Mouse (Mus musculus): ENCODE results near the gene Mum1.
A peak's percentile ranks its signal among the peaks of the same experiment; 100 is the strongest.
"Not testable (repeated sequence)": the region's sequence is repeated elsewhere in the genome, so short reads cannot be mapped to it uniquely, and the experiment has no call there.

Gene Mum1

DNA sequence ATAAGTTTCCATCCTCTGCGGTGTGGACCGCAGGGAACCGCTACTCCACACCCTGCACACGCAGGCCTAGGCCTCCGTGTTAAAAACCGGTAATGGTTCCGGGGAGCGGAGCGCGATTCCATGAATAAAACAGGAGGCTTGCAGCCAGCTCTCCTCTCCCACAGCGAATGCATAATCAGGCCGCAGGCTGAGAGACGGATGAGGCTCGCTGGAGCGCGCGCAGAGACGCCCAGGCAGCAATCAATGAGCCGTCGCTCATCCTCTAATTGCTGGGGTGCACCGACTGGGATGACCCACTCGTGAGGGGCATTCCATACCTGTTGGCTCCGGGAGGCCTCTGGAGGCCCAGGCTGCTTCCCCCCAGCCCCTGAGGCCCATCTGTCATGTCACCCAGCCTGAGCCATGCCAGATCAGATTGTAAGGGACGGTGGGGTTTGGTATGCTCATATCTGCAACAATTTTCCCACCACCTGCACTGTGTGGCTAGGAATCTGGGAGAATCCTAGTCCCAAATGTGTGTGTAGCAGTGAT, 17.3 kb upstream of the Mum1 start:
- DNase-seq: peak; percentile 50

DNA sequence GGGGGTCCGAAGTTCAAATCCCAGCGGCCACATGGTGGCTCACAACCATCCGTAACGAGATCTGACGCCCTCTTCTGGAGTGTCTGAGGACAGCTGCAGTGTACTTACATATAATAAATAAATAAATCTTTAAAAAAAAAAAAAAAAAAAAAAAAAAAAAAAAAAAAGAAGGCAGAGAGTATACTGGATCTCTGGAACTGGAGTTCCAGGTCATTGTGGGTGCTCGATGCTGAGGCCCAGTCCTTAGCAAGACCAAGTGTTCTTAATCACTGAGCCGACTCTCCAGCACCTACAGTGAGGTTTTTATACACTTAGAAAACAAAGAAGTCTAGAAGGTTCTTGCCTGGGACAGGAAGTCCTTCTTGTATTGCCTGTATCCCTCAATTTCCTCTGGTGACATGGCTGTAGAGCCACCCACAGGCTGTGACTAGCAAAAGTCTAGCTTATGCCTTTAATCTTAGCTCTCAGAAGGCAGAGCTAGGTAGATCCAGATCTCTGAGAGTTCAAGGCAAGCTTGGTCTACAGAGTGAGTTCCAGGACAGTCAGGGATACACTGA, 14.6 kb upstream of the Mum1 start:
- DNase-seq: not testable (repeated sequence)

DNA sequence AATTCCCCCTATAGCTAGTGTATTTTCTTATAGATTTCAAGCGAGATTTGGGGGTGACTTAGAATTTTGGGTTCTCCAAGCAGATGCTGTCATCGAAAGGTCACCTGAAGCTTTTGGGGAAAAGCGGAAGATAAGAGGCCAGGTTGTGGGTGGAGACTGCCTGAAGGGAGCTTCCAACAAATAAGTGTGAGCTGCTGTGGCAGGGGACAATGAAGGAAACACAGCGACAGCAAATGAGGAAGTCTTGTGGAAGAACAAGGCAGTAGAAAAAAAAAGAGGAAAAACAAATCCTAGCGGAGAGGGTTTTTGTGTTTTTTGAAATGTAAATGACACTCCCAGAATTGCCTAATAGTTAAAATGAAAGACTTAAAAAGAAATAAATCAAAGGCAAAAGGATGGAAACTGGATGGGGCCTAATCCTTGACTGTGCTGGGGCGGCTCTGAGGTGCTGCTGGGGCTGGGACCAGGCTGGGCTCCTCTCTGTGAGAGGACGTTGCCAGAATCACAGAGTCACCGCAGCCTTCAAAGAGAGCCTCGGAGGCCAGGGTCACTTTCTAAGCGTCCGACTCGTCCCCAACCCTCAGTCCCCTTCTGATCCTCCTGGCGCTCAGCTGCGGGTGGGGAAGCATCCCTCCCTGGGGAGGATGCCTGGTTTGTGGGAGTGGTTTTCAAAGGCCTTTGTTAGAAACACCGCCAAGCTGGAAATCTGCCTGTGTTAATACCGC, 11.0 kb upstream of the Mum1 start:
- DNase-seq: no peak

GRCm38 (mm10) chr10:80220676-80221075, 5.6 kb upstream of the Mum1 start:
- DNase-seq: no peak

GRCm38 (mm10) chr10:80223137-80223536, 3.1 kb upstream of the Mum1 start:
- DNase-seq: not testable (repeated sequence)

- no peak for DNase-seq
Observed at GRCm38 (mm10) chr10:80226071-80226415, 191 bp upstream of the Mum1 start.

DNA sequence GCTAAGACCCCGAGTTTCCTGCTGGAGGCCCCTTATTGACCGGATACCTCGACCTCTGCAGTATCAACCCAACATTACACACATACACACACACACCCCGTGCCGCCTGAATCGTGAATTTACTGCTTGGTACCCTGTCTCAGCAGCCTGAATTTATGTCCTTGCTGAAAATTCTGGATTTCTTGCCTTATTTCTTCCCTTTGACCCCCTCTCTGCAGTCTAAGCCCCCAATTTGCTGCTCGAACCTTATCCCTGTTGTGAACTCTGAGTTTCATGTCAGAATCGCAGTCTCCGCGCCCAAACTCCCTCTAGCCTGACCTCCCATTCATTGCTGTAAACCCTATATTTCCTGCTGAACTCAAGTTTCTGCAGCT, 919 bp downstream of the Mum1 start:
- no peak for DNase-seq

DNA sequence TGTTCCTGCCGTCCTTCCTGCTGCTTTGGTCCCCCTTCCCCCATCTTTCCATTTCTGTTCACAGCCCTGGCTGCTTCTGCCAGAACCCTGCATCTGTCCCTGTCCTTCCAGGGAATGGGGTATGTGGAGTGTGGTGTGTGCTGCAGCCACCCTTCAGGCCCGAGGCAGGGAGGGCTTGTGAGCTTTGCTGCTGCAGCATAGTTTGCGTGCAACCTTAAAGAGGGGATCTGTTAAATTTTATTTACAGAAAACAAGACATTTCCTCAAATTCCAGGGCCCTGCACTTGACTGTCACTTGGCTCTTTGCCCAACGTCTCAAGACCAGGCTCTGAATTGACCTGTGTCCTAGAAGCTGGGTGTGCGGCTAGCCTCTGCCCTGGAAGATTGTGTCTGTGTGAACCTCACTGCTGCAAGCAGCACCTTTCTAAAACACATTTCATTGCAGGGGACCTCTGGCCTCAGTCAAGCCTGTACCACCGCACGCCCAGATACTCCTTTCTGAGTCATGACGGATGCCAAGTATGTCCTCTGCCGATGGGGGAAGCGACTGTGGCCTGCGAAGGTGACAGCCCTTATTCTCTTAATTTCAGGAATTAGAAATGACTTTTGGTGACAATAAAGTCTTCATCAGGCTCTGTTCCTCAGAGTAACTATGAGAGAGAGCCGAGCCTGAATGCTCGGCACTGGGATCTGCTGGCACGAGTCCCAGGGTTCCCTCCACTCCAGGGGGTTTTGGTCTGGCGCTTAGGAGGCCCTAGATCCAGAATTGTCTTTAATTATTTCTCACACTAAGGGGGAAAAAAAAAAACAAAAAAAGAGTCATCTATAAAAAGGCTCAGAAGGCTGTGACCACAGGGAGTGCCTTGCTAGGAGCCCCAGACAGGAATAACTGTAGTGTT, 1.9 kb downstream of the Mum1 start:
- DNase-seq: no peak

DNA sequence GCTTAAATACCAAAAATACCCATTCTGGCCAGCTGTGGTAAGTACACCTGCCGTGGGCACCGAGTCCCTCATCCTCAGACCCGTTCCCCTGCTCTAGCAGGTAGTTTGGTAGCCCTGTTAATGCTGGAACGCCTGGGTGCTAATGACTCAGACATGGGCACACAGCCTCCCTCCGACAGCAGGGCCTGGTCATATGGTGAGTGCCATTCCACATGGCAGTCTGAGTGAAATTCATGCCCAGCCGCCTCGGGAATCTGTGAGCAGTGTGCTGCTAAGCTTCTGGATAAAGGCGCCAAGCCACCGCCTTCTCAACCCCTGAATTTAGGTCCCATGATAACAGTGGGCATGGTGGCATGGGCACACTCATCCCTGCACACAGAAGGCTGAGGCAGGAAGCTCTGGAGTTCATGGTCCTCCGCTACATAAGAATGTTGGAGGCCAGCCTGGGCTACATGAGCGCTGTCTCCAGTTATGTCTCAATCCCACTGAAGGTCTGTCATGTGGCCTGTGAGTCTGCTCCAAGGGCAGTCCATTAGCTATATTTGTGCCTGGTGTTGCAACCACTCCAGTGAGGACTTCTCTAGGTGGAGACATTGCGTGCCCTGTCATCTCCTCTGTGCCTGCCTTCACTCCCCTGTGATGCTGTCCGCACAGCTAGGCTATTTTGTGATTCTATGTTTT, 10.1 kb downstream of the Mum1 start:
- no peak for DNase-seq

DNA sequence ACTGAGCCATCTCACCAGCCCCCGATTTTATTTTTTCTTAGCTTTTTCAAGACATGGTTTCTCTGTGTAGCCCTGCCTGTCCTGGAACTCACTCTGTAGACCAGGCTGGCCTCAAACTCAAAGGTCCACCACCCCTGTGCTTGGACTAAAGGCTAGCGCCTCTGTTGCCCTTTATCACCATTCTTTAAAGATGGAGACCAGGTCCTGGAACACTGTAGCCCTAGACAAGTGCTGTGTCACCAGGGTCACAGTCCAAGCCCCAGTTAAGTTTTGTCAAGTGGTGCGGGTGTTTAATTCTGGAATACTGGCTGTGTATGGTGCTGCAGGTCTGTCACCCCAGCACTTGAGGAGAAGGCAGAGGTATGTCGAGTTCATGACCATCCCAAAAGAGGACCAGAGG, 10.8 kb downstream of the Mum1 start:
- no peak for DNase-seq

- DNase-seq: no peak
Observed at GRCm38 (mm10) chr10:80238306-80238705, 12.1 kb downstream of the Mum1 start.

DNA sequence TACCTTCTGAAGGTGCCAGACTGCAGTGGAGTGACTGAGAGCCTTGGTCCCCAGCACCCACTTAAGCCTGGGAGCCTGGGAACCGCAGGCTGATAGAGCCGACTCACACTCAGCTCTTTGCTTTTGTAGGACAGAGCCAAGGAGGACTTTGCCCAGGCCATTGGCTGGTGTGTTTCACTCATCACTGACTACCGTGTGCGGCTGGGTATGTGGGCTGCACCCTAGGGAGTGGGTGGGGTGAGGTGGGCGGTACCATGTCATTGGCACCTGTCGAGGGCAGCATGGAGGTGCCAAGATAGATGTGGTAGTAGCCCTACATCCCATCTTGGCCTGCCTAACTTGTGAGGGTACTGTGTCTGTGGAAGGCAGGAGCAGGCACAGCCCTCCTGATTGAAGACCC, 13.6 kb downstream of the Mum1 start:
- DNase-seq: no peak

DNA sequence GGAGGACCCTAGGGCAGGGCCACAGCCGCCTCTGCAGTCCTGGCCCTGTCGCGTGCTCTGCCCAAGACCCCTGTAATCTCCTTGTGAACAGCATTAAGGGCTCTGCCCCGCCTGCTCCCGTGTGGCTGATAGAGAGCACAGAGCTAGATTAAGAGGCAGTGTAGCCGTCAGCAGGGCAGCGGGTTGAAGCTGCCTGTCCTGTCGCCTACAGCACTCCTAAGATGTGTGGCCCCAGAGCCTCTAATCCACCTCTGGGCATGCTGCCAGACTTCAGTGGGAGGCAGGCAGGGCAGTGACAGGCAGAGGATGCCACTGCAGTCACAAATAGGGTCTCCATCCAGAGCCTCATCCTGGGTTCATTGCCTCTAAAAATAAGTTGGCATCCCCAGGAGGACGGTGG, 15.9 kb downstream of the Mum1 start:
- DNase-seq: no peak

GRCm38 (mm10) chr10:80242607-80243006, 16.4 kb downstream of the Mum1 start:
- no peak for DNase-seq

- DNase-seq: no peak
Observed at GRCm38 (mm10) chr10:80244791-80245399, 18.7 kb downstream of the Mum1 start.

DNA sequence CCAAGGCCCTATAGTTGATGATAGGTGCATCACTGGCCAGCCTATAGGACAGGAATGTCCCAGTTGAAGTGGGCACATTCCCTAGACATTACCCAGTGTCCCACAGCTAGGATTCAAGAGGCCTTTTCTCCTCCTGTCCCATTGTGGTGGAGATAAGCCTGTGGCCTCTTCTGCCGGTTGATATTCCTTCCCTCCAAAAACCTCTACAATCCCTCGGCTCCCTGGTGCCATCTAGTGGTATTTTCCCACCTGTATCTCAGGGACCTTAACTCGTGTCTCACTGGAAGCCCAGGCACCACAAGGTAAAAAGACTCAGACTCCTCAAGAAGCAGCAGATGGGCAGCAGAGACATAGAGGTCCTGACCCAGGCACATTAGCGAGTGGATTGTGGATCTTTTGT, 19.4 kb downstream of the Mum1 start:
- DNase-seq: peak; percentile 82

DNA sequence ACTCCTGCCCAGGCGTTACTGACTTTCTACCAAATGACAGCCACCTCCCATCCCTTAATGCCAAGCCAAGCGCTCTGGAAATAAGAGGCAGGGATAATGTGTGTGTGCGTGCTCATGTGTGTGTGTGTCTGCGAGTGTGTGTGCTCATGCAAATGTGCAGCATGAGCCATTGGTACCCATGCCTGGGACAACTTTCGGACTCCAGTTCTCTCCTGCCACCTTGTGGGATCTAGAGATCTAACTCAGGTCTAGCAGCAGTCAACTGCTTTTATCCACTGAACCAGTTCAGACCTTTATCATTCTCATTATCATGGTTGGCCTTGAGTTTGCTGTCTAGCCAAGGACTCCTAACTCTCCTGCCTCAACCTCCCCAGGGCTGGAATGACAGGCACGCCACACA, 21.6 kb downstream of the Mum1 start:
- no peak for DNase-seq

DNA sequence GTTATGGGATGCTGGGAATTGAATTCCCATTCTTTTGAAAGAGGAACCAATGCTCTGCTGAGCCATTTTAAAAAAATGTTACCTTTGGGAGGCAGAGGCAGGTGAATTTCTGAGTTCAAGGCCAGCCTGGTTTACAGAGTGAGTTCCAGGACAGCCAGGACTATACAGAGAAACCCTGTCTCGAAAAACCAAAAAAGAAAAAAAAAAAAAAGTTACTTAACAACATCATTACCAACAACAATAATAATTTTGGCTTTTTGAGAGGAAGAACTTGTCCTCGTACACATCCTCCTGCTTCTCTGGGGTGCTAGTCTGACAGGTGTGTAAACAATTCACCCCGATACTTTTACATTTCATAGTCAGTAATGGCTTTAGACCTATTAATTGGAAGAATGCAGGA, 22.2 kb downstream of the Mum1 start:
- not testable (repeated sequence) for DNase-seq

GRCm38 (mm10) chr10:80248971-80249640, 22.9 kb downstream of the Mum1 start, which contains the start of gene Ndufs7:
Gene Ndufs7 (plus strand): TSS chr10:80249121.
- DNase-seq: peak; percentile 92

DNA sequence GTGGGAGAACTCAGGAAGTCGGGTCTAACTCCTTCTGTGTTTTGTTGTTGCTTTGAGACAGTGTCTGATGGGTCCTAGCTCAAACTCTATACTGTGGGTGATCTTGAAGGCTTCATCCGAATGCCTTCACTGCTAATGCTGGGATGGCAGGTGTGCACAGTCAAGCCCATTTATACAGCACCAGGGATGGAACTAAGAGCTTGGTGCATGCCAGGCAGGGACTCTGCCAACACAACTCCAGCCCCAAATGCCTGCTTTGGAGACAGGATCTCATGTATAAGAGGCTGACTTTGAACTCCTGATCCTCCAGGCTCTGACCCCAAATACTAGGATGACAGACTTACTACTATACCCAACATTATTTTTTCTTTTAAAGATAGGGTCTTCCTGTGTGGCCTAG, 23.8 kb downstream of the Mum1 start:
- no peak for DNase-seq

DNA sequence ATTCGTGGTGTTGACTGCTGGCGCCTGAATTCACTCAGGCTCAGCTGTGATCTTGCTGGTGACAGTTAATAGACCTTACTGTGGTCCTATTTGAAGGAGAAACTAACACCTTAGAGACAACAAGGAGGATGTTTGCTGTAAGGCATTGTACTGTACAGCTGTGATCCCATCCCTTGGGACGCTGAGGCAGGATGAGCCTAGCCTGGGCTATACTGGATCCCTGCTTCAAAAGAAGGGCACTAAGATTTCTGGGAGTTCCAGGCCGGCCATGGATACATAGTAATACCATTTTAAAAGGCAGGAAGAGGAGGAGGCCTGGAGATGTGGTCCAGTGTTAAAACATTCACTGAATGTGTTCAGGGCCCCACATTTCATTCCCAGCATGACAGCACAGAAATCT, 24.3 kb downstream of the Mum1 start:
- DNase-seq: no peak

GRCm38 (mm10) chr10:80252011-80252410, 25.8 kb downstream of the Mum1 start:
- no peak for DNase-seq
